In genomic region chr13:91917835-91918234, GRCm38 (mm10) we compare ENCODE assay signal across 20 mouse cellular contexts. TPM values are rescaled to one million over a fixed set of nuclear protein-coding genes. Genes with fewer than 3 reads are reported as not detected.
"Had no signal": no experiment of that assay in that cellular context is flagged by ENCODE, and none has a peak within 500 bp of the region (broad histone marks: within the 10 kb centered on the region; RNA-seq: fewer than 3 reads in every experiment).

No protein-coding gene starts in this region.

- H3K27ac ChIP-seq: limb, embryonic 10.5 days; limb, embryonic 13.5 days; liver, embryonic 12.5 days; liver, embryonic 15.5 days; lung, embryonic 15.5 days; macrophage; midbrain, embryonic 12.5 days; neural tube, embryonic 13.5 days had no signal

- H3K4me3 ChIP-seq: limb, embryonic 10.5 days; limb, embryonic 13.5 days; liver, embryonic 12.5 days; liver, embryonic 15.5 days; lung, embryonic 15.5 days; midbrain, embryonic 12.5 days; neural tube, embryonic 13.5 days had no signal

- H3K27me3 ChIP-seq: limb, embryonic 13.5 days; liver, embryonic 12.5 days; liver, embryonic 15.5 days; lung, embryonic 15.5 days; midbrain, embryonic 12.5 days; neural tube, embryonic 13.5 days had no signal

- H3K36me3 ChIP-seq: limb, embryonic 10.5 days; limb, embryonic 13.5 days; liver, embryonic 12.5 days; liver, embryonic 15.5 days; lung, embryonic 15.5 days; midbrain, embryonic 12.5 days; neural tube, embryonic 13.5 days had no signal

- H3K4me2 ChIP-seq: limb, embryonic 13.5 days; liver, embryonic 12.5 days; liver, embryonic 15.5 days; lung, embryonic 15.5 days; midbrain, embryonic 12.5 days; neural tube, embryonic 13.5 days had no signal

- H3K4me1 ChIP-seq: liver, embryonic 12.5 days; liver, embryonic 15.5 days; lung, embryonic 15.5 days had no signal

- H3K9me3 ChIP-seq: limb, embryonic 10.5 days; limb, embryonic 13.5 days; liver, embryonic 12.5 days; liver, embryonic 15.5 days; lung, embryonic 15.5 days; midbrain, embryonic 12.5 days; neural tube, embryonic 13.5 days had no signal

- ATAC-seq: liver, embryonic 12.5 days; midbrain, embryonic 16.5 days had no signal

- DNase-seq: kidney, adult 18-20 months; kidney, adult 9 months; kidney, postnatal 14 days; kidney, postnatal 4 days; liver; lung, adult 18-20 months; lung, postnatal 14 days; thymus, adult 2 months; thymus, postnatal 14 days; thymus, postnatal 4 days had no signal

- H3K9ac ChIP-seq: limb, embryonic 13.5 days; liver, embryonic 12.5 days; liver, embryonic 15.5 days; lung, embryonic 15.5 days; midbrain, embryonic 12.5 days; neural tube, embryonic 13.5 days had no signal

RNA-seq across cellular contexts. Expression of gene Ckmt2, which starts 41.1 kb away (rescaled TPM):
- polyA plus RNA-seq: limb, embryonic 10.5 days; limb, embryonic 13.5 days; liver, embryonic 12.5 days; macrophage; midbrain, embryonic 12.5 days; midbrain, embryonic 16.5 days; small intestine, adult 2 months had no signal
